Comparison of ENCODE assay signal across 12 mouse cellular contexts in the genomic region with DNA sequence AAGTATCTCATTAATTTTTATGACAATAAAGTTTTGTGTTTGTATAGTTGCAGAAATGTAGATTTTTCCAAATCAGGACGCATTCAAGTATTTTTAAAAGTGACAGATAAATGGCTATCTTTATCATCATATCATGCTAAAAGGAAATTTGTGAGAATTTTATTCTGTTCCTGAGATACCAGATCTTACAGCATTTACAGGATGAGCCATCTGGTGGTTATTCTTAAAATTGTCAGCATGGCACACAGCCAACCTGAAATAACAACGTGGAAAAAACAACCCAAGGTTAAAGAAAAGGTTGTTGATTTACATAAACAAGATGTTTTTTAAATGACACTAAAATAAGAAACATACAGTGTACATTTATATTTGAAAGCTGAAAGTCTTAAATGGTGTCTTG.
DNase-seq lines count a peak whose midpoint lies in the region; ATAC-seq and TF ChIP-seq lines count a peak whose summit lies in the region.
"Had no signal": no experiment of that assay in that cellular context is flagged by ENCODE, and none has a peak within 500 bp of the region (broad histone marks: within the 10 kb centered on the region; RNA-seq: fewer than 3 reads in every experiment).

No protein-coding gene starts in this region.

- H3K9me3 ChIP-seq in forebrain, postnatal 0 days (ENCODE audit: low read length): no peaks in the 10 kb centered on the region
- H3K9me3 ChIP-seq in forebrain, embryonic 12.5 days: no peaks in the 10 kb centered on the region
- no peaks in the 10 kb centered on the region for H3K9me3 ChIP-seq in MEL (replicated peaks; ENCODE audit: insufficient read depth, low read length)
- H3K9me3 ChIP-seq: heart, embryonic 15.5 days had no signal

- ATAC-seq in forebrain, postnatal 0 days: no peak
- ATAC-seq in forebrain, embryonic 12.5 days (ENCODE audit: low FRiP score): no peak

- peak; percentile 65 for TF ChIP-seq CTCF in forebrain, postnatal 0 days (IDR thresholded peaks at IDR 0.05; ENCODE audit: low read depth)
- TF ChIP-seq CTCF in left cerebral cortex, adult 2 months (IDR thresholded peaks at IDR 0.05): peak; percentile 56
- peak in 1 of 3 experiments; percentile 36; a peak in 2 of 6 replicates for TF ChIP-seq CTCF in MEL (IDR thresholded peaks at IDR 0.05 in 2 of 3, conservative IDR thresholded peaks at IDR 0.05 in 1 of 3; ENCODE audit: control insufficient read depth in 1 of 3, insufficient read depth in 1 of 3, low read depth in 2 of 3, low read length in 3 of 3, poor library complexity in 1 of 3, severe bottlenecking in 1 of 3)

- TF ChIP-seq EP300 in MEL (IDR thresholded peaks at IDR 0.05; ENCODE audit: low read depth in 1 of 2, low read length in 2 of 2): no peak

- H3K9ac ChIP-seq in forebrain, postnatal 0 days: no peak overlapping the region
- H3K9ac ChIP-seq in forebrain, embryonic 12.5 days: no peak overlapping the region
- no peak overlapping the region for H3K9ac ChIP-seq in MEL (ENCODE audit: control insufficient read depth, low read depth, low read length, poor library complexity, severe bottlenecking)
- H3K9ac ChIP-seq: heart, embryonic 15.5 days had no signal

- peak; percentile 8 for TF ChIP-seq RAD21 in MEL (IDR thresholded peaks at IDR 0.05; ENCODE audit: low read depth, low read length)

- no peak for TF ChIP-seq POLR2A in MEL (IDR thresholded peaks at IDR 0.05; ENCODE audit: control insufficient read depth in 1 of 2, insufficient read depth in 1 of 2, low read depth in 1 of 2, low read length in 2 of 2, poor library complexity in 1 of 2)

- H3K79me2 ChIP-seq in MEL (ENCODE audit: control insufficient read depth, insufficient read depth, low read length, poor library complexity): no peaks in the 10 kb centered on the region

- no peaks in the 10 kb centered on the region for H3K27me3 ChIP-seq in forebrain, postnatal 0 days (ENCODE audit: insufficient read depth, low read length)
- H3K27me3 ChIP-seq in forebrain, embryonic 12.5 days: no peaks in the 10 kb centered on the region
- no peaks in the 10 kb centered on the region for H3K27me3 ChIP-seq in MEL (ENCODE audit: control insufficient read depth in 1 of 2, insufficient read depth in 2 of 2, low read length in 2 of 2)
- H3K27me3 ChIP-seq: heart, embryonic 15.5 days had no signal

- H3K4me3 ChIP-seq in forebrain, postnatal 0 days (ENCODE audit: low read depth, low read length): no peak overlapping the region
- no peak overlapping the region for H3K4me3 ChIP-seq in forebrain, embryonic 12.5 days (replicated peaks)
- H3K4me3 ChIP-seq in left cerebral cortex, adult 2 months: no peak overlapping the region
- H3K4me3 ChIP-seq in MEL (ENCODE audit: control insufficient read depth in 1 of 2, insufficient read depth in 1 of 2, low read depth in 2 of 2, low read length in 2 of 2): no peak overlapping the region
- H3K4me3 ChIP-seq: erythroblast, embryonic 14.5 days; heart, embryonic 15.5 days had no signal

- DNase-seq in forebrain, postnatal 0 days: peak; percentile 77
- DNase-seq in left cerebral cortex, adult 2 months (ENCODE audit: extremely low spot score in 1 of 2, low spot score in 2 of 2): no peak
- DNase-seq in left cerebral cortex, adult 18-20 months (ENCODE audit: low spot score in 2 of 2): no peak
- peak; percentile 27 for DNase-seq in MEL (ENCODE audit: low read depth, low spot score)
- DNase-seq in cerebellum, postnatal 36 days: peak; percentile 54 to 78
- DNase-seq in ovary, postnatal 10 days (ENCODE audit: low spot score): no peak
- no peak for DNase-seq in urinary bladder, adult 2 months (ENCODE audit: low spot score)
- DNase-seq: adrenal gland, postnatal 25 days; spleen, adult 18-20 months had no signal

- no peaks in the 10 kb centered on the region for H3K4me1 ChIP-seq in forebrain, postnatal 0 days (ENCODE audit: insufficient read depth)
- no peaks in the 10 kb centered on the region for H3K4me1 ChIP-seq in forebrain, embryonic 12.5 days
- H3K4me1 ChIP-seq in MEL (ENCODE audit: control insufficient read depth in 1 of 2, insufficient read depth in 2 of 2, low read length in 2 of 2): no peaks in the 10 kb centered on the region
- H3K4me1 ChIP-seq: heart, embryonic 15.5 days had no signal

- intact Hi-C loops in left cerebral cortex, adult 2 months (cut with DNase I): loop anchor here (5.0 kb wide), 1 partner anchor 171 kb away; a partner anchor contains a TSS

- H3K36me3 ChIP-seq in forebrain, postnatal 0 days (ENCODE audit: insufficient read depth): no peaks in the 10 kb centered on the region
- H3K36me3 ChIP-seq in forebrain, embryonic 12.5 days (replicated peaks): no peaks in the 10 kb centered on the region
- H3K36me3 ChIP-seq in MEL (ENCODE audit: control insufficient read depth in 1 of 2, insufficient read depth in 2 of 2, low read length in 2 of 2): no peaks in the 10 kb centered on the region
- H3K36me3 ChIP-seq: heart, embryonic 15.5 days had no signal

- no peak overlapping the region for H3K4me2 ChIP-seq in forebrain, postnatal 0 days (ENCODE audit: low read depth)
- no peak overlapping the region for H3K4me2 ChIP-seq in forebrain, embryonic 12.5 days
- H3K4me2 ChIP-seq: heart, embryonic 15.5 days had no signal

- WGBS in forebrain, postnatal 0 days: 29% methylated on average over 2 of the region's 2 CpGs
- WGBS in forebrain, embryonic 12.5 days: 63% methylated on average over 2 of the region's 2 CpGs

- no peak overlapping the region for H3K27ac ChIP-seq in forebrain, postnatal 0 days (ENCODE audit: low read depth, low read length)
- H3K27ac ChIP-seq in forebrain, embryonic 12.5 days: no peak overlapping the region
- no peak overlapping the region for H3K27ac ChIP-seq in left cerebral cortex, adult 2 months
- no peak overlapping the region for H3K27ac ChIP-seq in MEL (ENCODE audit: control insufficient read depth, low read depth, low read length)
- H3K27ac ChIP-seq: heart, embryonic 15.5 days had no signal

TF ChIP-seq in MEL, 35 proteins besides CTCF, POLR2A, EP300 and RAD21:
- TF ChIP-seq ZC3H11A (IDR thresholded peaks at IDR 0.05; ENCODE audit: low read depth, low read length) (no peak), SMC3 (IDR thresholded peaks at IDR 0.05; ENCODE audit: low read depth, low read length) (peak; percentile 28)
TF ChIP-seq in MEL: peak in this region for 1.

Comparison
In these comparisons a context has a peak if more than half of its experiments do, and no peak if none do; other contexts are left out.
1. DNase-seq: peak in forebrain, postnatal 0 days (single experiment), MEL (single experiment) and cerebellum, postnatal 36 days (2 of 2); none in left cerebral cortex, adult 2 months (0 of 2), left cerebral cortex, adult 18-20 months (0 of 2), ovary, postnatal 10 days (single experiment) and urinary bladder, adult 2 months (single experiment).